Mouse (Mus musculus) liver, adult (tissue): Measurements from ENCODE around the gene Egfem1.
A peak's percentile ranks its signal among the peaks of the same experiment; 100 is the strongest.

Source experiments
- GATA4 ChIP-seq: IDR thresholded peaks from 2 replicates; pipeline ENCODE4 v1.6.1; 2014; ENCODE audit warnings: mild to moderate bottlenecking, low read length; ENCODE audit not compliant: insufficient replicate concordance

The Egfem1 gene

GRCm38 (mm10) chr3:29197727-29198512 lies 116.1 kb downstream of the Egfem1 start:
- TF ChIP-seq GATA4 = no peak

GRCm38 (mm10) chr3:29200601-29201000 lies 118.8 kb downstream of the Egfem1 start:
- TF ChIP-seq GATA4 = no peak

GRCm38 (mm10) chr3:29202536-29202935 lies 120.7 kb downstream of the Egfem1 start:
- TF ChIP-seq GATA4 = no peak

- TF ChIP-seq GATA4 = no peak
Measured at GRCm38 (mm10) chr3:29222414-29222813, 140.6 kb downstream of the Egfem1 start.

GRCm38 (mm10) chr3:29229712-29230111 lies 147.9 kb downstream of the Egfem1 start:
- no peak for TF ChIP-seq GATA4

- no peak for TF ChIP-seq GATA4
Measured at GRCm38 (mm10) chr3:29235477-29235876, 153.7 kb downstream of the Egfem1 start.

GRCm38 (mm10) chr3:29236517-29236916 lies 154.7 kb downstream of the Egfem1 start:
- no peak for TF ChIP-seq GATA4

GRCm38 (mm10) chr3:29243600-29243999 lies 161.8 kb downstream of the Egfem1 start:
- TF ChIP-seq GATA4 = peak; percentile 90

GRCm38 (mm10) chr3:29291633-29292032 lies 209.8 kb downstream of the Egfem1 start:
- no peak for TF ChIP-seq GATA4

- no peak for TF ChIP-seq GATA4
Measured at GRCm38 (mm10) chr3:29292251-29292650, 210.4 kb downstream of the Egfem1 start.

GRCm38 (mm10) chr3:29293230-29293629 lies 211.4 kb downstream of the Egfem1 start:
- TF ChIP-seq GATA4 = no peak

- no peak for TF ChIP-seq GATA4
Measured at GRCm38 (mm10) chr3:29342223-29342791, 260.5 kb downstream of the Egfem1 start.

- TF ChIP-seq GATA4 = no peak
Measured at GRCm38 (mm10) chr3:29345805-29346204, 264.0 kb downstream of the Egfem1 start.

- TF ChIP-seq GATA4 = no peak
Measured at GRCm38 (mm10) chr3:29366907-29367306, 285.1 kb downstream of the Egfem1 start.

GRCm38 (mm10) chr3:29370519-29370918 lies 288.7 kb downstream of the Egfem1 start:
- no peak for TF ChIP-seq GATA4

- no peak for TF ChIP-seq GATA4
Measured at GRCm38 (mm10) chr3:29381255-29381654, 299.4 kb downstream of the Egfem1 start.

- TF ChIP-seq GATA4 = no peak
Measured at GRCm38 (mm10) chr3:29399064-29399463, 317.2 kb downstream of the Egfem1 start.
